Mouse (Mus musculus) left cerebral cortex, adult 11 months (tissue): ENCODE data around the gene Slc31a1.

Experiments used
- DNase-seq: peaks from one replicate; pipeline ENCODE4 v3.0.0; 2022; ENCODE audit warnings: low spot score

Slc31a1 gene

DNA sequence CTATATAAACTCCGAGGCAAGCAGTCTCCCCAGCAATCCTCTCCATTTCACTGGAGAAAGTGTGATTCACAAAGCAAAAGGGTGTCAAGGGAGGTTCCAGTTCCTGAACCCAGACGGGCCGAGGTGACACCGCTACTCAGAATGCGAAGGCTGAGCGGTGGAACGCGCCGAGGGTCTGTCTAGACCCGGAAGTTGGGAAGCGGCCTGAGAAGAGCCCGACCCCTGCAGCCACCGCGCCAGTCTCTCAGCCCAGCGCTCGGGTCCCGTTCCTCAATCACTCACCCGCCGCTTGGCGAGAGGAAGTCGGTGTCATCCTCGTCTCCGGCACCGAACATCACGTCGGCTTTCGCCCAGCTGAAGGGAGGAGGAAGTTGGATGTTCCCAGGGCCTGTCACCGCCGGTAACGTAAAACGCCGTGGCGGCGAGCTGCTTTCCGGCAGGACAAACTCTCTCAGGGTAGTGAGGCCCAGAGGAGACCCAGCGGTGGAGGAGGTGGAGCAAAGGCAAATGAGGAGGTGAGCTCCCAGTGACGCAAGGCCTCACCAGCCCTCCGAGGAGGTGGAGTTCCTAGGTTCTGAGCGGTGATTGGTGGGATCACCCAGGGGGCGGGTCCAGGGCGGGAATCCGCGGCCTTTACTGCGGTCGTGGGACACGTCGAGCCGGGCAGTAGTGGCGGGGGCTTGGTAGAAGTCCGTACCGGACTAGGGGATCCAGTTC lies at the start of gene Slc31a1, which contains the start of gene Fkbp15:
Slc31a1 (plus strand) TSS at position 640 of the 717 bp plus-strand sequence.
Fkbp15 (minus strand) TSS at position 461 of the 717 bp plus-strand sequence.
- DNase-seq, result peak; percentile 96

DNA sequence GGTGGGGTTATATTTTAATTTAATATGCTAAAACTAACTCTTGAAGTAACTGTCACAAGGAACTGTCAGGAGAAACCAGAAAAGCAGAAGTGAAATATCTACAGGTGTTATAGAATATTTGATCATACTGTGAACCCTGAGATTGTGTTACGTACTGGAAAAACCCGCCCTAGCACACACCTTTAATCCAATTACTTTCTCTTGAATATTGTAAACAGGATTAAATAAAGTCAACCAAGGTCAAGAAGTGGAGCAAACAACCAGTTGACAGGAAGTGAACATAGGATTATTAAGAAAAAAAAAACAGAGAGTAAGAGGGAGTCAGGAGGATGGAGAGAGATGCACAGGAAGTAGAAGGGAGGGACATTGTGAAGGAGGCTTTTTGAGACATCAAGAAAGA lies 47.7 kb upstream of the Slc31a1 start:
- DNase-seq, result no peak

DNA sequence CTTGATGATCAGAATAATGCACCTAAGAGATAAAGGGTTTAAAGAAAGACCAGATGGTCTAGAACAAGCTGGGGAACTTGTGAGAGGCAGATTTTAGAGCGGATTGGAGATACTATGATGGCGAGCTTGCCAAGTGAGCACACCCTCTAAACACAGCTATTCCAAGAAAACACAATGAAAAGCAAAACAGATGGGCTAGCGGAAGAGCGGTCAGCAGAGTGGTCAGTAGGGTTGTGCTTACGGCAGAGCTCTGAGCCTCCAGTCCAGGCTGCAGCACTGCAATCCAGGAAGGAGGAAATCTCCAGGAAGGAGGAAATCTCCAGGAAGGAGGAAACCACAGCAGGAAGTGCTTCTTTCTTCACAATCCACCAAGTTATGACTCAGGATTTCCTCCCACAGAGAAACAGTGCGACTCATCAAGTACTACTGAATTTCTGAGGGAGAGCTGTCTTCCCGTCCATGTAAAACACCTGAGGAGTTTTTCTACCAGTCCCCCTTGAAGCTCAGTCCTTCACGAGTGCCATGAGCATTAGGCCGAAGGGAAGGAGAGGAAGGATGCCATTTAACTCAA lies 46.8 kb upstream of the Slc31a1 start:
- DNase-seq, result no peak

DNA sequence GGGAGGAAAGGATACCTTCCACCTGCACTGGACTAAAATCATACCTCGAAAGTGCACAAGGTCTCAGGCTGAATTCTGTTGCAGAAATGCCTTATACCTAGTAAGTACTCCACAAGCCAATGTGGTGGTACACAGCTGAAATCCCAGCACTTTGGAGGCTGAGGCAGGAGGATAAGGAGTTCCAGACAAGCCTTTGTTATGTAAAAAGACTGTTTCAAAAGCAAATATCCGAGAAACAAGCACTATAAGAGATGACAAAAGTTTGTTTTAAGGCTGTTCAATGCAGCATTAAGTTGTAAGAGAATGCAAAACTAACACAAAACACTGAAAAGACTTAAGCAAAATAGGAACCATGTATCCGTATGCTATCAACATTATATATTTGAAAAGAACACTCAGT lies 46.0 kb upstream of the Slc31a1 start:
- DNase-seq, result no peak

DNA sequence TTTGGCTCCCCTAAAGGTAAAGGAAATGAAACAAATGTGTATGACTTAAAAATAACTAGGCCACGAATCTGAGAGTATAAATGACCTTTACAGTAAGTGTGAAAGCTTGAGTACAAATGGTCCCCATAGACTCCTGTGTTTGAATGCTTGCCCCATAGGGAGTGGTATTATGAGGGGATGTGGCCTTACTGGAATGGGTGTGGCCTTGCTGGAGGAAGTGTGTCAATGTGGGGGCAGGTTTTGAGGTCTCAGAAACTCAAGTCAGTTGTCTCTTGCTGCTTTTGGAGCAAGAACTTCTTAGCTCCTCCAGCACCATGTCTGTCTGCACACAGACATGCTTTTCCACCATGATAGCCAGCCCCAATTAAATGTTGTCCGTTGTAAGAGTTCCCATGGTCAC lies 44.1 kb upstream of the Slc31a1 start:
- DNase-seq, result no peak

DNA sequence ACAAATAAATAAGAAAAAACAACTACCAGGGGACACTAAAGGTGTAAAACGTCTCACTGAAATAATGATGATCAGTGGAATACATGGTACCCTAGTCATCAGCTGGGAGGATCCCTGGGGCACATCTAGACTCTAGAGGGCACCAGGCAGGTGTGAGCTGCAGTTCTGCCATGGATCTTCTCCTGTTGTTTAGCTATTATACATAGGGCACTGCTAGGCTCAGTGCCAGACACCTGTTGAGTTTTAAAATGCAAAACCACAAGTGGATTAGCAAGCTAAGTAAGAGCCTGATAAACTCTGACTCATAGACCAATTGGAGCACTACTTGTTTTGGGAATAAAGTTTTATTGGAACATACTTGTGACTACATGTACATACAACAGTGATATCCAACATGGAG lies 42.2 kb upstream of the Slc31a1 start:
- DNase-seq, result no peak

- no peak for DNase-seq
Measured at GRCm38 (mm10) chr4:62322684-62323083, 37.8 kb upstream of the Slc31a1 start.

GRCm38 (mm10) chr4:62326111-62326510 lies 34.4 kb upstream of the Slc31a1 start:
- no peak for DNase-seq

GRCm38 (mm10) chr4:62328941-62329660 lies 31.4 kb upstream of the Slc31a1 start:
- no peak for DNase-seq

- no peak for DNase-seq
Measured at GRCm38 (mm10) chr4:62331977-62332376, 28.6 kb upstream of the Slc31a1 start.

- no peak for DNase-seq
Measured at GRCm38 (mm10) chr4:62338536-62338935, 22.0 kb upstream of the Slc31a1 start.

- DNase-seq, result no peak
Measured at GRCm38 (mm10) chr4:62344000-62344399, 16.5 kb upstream of the Slc31a1 start.

- DNase-seq, result no peak
Measured at GRCm38 (mm10) chr4:62345827-62346226, 14.7 kb upstream of the Slc31a1 start.

DNA sequence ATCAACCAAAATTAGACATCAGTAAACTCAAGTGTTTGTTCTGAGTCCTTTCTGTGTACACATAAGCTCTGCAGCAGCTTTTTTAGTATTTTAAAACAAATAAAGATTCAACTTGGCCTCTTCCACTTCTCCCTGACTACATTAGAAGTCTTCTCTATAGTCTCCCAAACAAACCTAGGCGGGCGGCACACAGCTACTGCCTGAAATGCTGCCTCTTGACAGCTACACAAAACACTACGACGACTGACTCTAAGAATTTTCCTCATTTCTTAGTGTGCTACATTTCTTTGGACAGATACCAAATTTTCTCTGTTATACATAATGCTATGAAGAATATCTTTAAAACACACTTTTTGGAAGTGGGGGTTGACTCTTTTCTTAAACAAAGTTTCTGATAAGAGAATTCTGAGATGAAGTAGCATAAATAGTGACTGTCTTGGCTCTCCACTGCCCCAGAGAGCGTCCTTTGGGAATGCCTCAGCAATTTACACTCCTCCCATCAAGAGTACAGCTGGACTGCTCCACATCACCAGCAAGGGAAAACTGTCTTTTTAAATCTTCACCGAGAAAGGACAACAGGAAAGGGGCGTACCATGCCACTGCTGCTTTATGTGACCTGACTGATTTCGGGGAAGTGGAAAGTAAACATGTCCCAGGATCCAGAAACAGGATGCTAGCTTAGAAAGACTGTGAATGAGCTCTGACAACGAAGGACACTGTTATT lies 12.8 kb upstream of the Slc31a1 start:
- DNase-seq, result no peak

- no peak for DNase-seq
Measured at GRCm38 (mm10) chr4:62348329-62348705, 12.2 kb upstream of the Slc31a1 start.

- no peak for DNase-seq
Measured at GRCm38 (mm10) chr4:62349371-62349770, 11.2 kb upstream of the Slc31a1 start.

GRCm38 (mm10) chr4:62357631-62358148 lies 2.8 kb upstream of the Slc31a1 start:
- no peak for DNase-seq

GRCm38 (mm10) chr4:62359256-62359775 lies 1.2 kb upstream of the Slc31a1 start:
- no peak for DNase-seq

- no peak for DNase-seq
Measured at GRCm38 (mm10) chr4:62360805-62361455, 403 bp downstream of the Slc31a1 start.

GRCm38 (mm10) chr4:62361571-62361970 lies 1.0 kb downstream of the Slc31a1 start:
- DNase-seq, result no peak

DNA sequence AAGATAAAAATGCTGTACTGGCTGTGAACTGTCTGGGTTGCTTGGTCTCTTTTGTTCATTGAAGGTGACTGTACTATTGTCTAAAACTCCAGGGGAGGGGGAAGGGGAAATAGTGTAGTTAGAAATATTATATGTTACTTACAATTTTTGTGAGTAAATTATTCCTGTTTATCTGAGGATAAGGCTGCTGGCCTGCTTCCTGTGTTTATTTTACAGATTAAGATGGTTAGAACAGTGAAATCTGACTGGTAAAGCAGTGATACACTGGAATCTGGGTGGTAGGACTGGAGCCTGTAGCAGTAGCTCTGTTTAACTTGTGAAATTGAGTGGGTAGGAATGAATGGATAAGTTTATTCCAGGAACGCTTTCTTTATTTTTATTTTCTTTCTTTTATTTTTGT lies 1.5 kb downstream of the Slc31a1 start:
- no peak for DNase-seq

- DNase-seq, result no peak
Measured at GRCm38 (mm10) chr4:62362437-62362836, 1.9 kb downstream of the Slc31a1 start.
